Mouse (Mus musculus) neural tube, embryonic 13.5 days (tissue): ENCODE data around the gene Keap1. TPM values are rescaled to one million over a fixed set of nuclear protein-coding genes. Genes with fewer than 3 reads are reported as not detected.
"Not testable (repeated sequence)": the region's sequence is repeated elsewhere in the genome, so short reads cannot be mapped to it uniquely, and the experiment has no call there.

Source experiments
- ATAC-seq: fragments of 200-750 bp; cut with Nextera tagmentation; 2 replicates; pipeline ENCODE4 v1.8.0; 2017; ENCODE audit warnings: low read depth, mild to moderate bottlenecking, moderate TSS enrichment, moderate library complexity
- H3K27ac ChIP-seq: fragments of 300-500 bp; sonication (generic); replicated peaks from 2 replicates; pipeline ENCODE4 v1.5.1; 2015; ENCODE audit warnings: moderate library complexity, mild to moderate bottlenecking, inconsistent platforms
- H3K27me3 ChIP-seq: fragments of 300-500 bp; sonication (generic); 2 replicates; pipeline ENCODE4 v1.6.1; 2015; ENCODE audit warnings: mild to moderate bottlenecking, inconsistent platforms
- H3K36me3 ChIP-seq: fragments of 300-500 bp; sonication (generic); 2 replicates; pipeline ENCODE4 v1.6.1; 2015; ENCODE audit warnings: mild to moderate bottlenecking, inconsistent platforms
- H3K4me1 ChIP-seq: fragments of 300-500 bp; sonication (generic); replicated peaks from 2 replicates; pipeline ENCODE4 v1.6.1; 2015; ENCODE audit warnings: inconsistent platforms
- H3K4me2 ChIP-seq: fragments of 300-500 bp; sonication (generic); 2 replicates; pipeline ENCODE4 v1.6.1; 2015; ENCODE audit warnings: inconsistent platforms, mild to moderate bottlenecking, moderate library complexity
- H3K4me3 ChIP-seq: fragments of 300-500 bp; sonication (generic); 2 replicates; pipeline ENCODE4 v1.5.1; 2015; ENCODE audit warnings: mild to moderate bottlenecking, inconsistent platforms
- H3K9ac ChIP-seq: fragments of 300-500 bp; sonication (generic); 2 replicates; pipeline ENCODE4 v1.6.1; 2015; ENCODE audit warnings: moderate library complexity, mild to moderate bottlenecking, inconsistent platforms
- H3K9me3 ChIP-seq: fragments of 300-500 bp; sonication (generic); 2 replicates; pipeline ENCODE4 v1.6.1; 2016; ENCODE audit warnings: inconsistent platforms
- WGBS: fragments of 180-500 bp; shearing (Covaris S2); methylation state at CpG from one replicate; pipeline ENCODE4 v1.1.7; 2015; 5-methylcytosine and 5-hydroxymethylcytosine counted together
- polyA plus RNA-seq: library from polyadenylated mRNA; unstranded; fragments of >200 nt; fragmentation: Nextera tagmentation; extraction: Ambion mirVana; gene quantifications from 2 replicates; pipeline ENCODE4 v1.2.1, GENCODE M21; 2015

Keap1 gene
- polyA plus RNA-seq, 1 experiment from 2014 or later = 60.9 TPM

- H3K27me3 ChIP-seq, H3K36me3 ChIP-seq, H3K9me3 ChIP-seq, H3K4me2 ChIP-seq, H3K9ac ChIP-seq, H3K27ac ChIP-seq, H3K4me3 ChIP-seq, ATAC-seq: not testable (repeated sequence)
- 95% methylated on average over 2 of the region's 2 CpGs for WGBS
- peaks cover 23% of the 10 kb centered on the region for H3K4me1 ChIP-seq
Measured at GRCm38 (mm10) chr9:21223490-21223889, 15.7 kb downstream of the Keap1 start.

DNA sequence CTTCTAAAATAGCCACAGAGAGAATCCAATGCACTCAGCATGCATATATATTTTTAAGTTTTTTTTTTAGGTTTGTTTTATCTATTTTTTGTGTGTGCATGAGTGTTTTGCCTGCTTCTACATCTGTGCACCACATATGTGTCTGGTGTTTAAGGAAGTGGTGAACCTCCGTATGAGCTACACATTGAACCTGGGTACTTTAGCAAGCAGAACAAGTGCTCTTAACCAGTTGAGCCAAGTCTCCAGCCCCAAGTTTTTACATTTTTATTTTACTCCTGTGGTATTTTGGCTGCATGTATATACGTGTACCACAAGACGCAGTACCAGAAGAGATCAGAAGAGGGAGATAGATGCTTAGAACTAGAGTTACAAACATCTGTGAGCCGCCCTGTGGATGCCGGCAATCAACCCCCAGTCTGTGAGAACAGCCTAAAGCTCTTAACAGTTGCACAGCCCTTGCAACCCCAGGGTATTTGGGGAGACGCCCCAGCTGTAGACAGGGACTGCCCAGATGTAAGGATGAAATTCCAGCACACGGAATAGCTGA is 17.7 kb downstream of the Keap1 start:
- H3K4me1 ChIP-seq = peaks cover 15% of the 10 kb centered on the region
- no peak overlapping the region for H3K9ac ChIP-seq

DNA sequence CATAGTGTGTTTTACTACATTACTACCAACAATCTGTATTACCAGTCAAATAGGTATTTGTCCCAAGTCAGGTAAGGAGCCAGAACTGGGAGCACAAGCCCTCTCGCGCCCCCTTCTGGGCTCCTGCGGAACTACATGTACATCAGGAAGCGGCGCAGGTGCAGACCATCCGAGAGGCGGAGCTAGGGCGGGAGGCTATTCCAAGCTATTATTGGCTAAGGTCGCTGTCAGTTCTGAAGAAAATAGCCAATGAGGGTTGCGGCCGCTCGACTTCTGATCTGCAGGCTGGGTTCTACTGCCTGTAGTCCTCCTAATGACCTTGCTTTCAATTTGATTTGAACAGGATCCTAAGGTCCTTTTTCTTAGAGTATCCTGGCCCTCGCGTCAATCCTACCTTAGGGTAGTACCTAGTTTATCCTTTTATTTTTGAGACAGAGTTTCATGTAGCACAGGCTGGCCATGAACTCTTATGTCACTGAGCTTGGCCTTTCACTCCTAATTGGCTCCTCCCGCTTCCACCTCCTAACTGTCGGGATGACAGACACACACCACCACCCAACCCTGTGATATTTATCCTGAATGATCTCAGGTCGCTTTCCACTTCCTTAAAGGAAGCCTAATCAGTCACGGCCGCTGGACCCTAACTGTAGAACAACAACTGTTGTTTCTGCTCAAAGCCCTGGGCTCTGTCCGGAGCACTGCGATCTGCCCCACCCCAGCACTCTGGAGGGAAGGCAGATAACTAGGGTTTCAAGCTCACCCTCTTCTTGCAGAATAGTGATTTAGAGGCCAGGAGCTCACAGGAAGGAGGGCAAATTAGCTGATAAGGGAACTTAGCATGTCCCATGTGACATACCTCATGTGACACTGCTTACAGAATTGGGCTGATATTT is 18.4 kb downstream of the Keap1 start:
- Histone ChIP-seq H3K27ac (no peak overlapping the region), H3K27me3 (no peaks in the 10 kb centered on the region), H3K9me3 (no peaks in the 10 kb centered on the region), H3K4me1 (peaks cover 20% of the 10 kb centered on the region), H3K4me3 (peak overlapping the region; percentile 15), H3K9ac (no peak overlapping the region), H3K4me2 (peak overlapping the region; percentile 48), H3K36me3 (no peaks in the 10 kb centered on the region)
- 15% methylated on average over 21 of the region's 21 CpGs for WGBS
- ATAC-seq = peak; percentile 86

More for the DNA sequence above, 17.7 kb downstream of the Keap1 start:
- no peaks in the 10 kb centered on the region for H3K9me3 ChIP-seq
- no peak for ATAC-seq
- no peaks in the 10 kb centered on the region for H3K27me3 ChIP-seq
- 20% methylated on average over 7 of the region's 7 CpGs for WGBS
- H3K27ac ChIP-seq = no peak overlapping the region
- no peak overlapping the region for H3K4me3 ChIP-seq
- H3K36me3 ChIP-seq = no peaks in the 10 kb centered on the region
- 0 out of 2 replicates have a peak overlapping the region, but pooled peaks have one; percentile 48 for H3K4me2 ChIP-seq

- no peak overlapping the region for H3K4me3 ChIP-seq
- WGBS = 52% methylated on average over 3 of the region's 3 CpGs
- H3K36me3 ChIP-seq = no peaks in the 10 kb centered on the region
- H3K4me2 ChIP-seq = no peak overlapping the region
- no peaks in the 10 kb centered on the region for H3K27me3 ChIP-seq
- no peaks in the 10 kb centered on the region for H3K9me3 ChIP-seq
- H3K9ac ChIP-seq = no peak overlapping the region
- no peak for ATAC-seq
- H3K4me1 ChIP-seq = peaks cover 14% of the 10 kb centered on the region
- H3K27ac ChIP-seq = no peak overlapping the region
Measured at GRCm38 (mm10) chr9:21219820-21220219, 19.3 kb downstream of the Keap1 start.

DNA sequence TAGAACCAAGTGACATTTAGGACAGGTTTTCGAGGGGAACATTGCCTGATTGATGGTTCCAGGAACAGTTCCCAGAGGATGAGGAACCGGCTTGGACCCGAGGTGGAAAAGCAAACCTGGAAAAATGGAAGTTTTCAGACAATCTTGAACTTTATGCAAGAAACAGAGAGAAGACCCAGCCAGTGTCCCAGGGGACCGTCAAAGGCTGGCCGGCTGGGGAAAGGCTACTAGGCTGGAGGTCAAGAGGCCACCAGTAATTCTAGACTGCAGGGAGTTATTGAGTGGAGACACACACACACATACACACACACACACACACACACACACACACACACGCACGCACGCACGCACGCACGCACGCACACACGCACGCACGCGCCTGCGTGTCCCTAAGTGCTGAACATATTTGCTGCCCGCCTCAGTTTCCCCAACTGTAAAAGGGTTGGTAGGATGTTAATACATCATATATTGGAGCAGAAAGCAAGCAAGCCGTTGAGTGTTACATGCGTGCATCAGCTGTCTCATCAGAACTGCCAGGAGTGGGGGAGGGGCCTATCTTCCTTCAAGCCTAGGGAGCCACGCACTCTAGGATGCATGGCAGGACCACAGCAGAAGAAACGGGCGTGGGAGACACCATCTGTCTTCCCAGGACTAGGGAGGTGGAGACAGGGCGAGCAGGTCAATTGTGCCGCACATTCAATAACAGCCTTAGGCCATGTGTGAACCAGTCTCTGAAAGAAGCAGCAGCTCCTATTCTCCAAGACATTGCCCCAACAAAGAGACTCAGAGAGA is 22.9 kb downstream of the Keap1 start:
- Histone ChIP-seq H3K4me3 (no peak overlapping the region), H3K4me2 (0 out of 2 replicates have a peak overlapping the region, but pooled peaks have one; percentile 16), H3K9me3 (no peaks in the 10 kb centered on the region), H3K9ac (peak overlapping the region; percentile 34; the same call in 1 of the 2 replicates), H3K36me3 (peaks cover 8% of the 10 kb centered on the region), H3K27me3 (no peaks in the 10 kb centered on the region), H3K4me1 (peaks cover 14% of the 10 kb centered on the region), H3K27ac (0 out of 2 replicates have a peak overlapping the region, but pooled peaks have one; percentile 18)
- 60% methylated on average over 25 of the region's 25 CpGs for WGBS
- no peak for ATAC-seq

GRCm38 (mm10) chr9:21213617-21214190 is 25.5 kb downstream of the Keap1 start:
- no peaks in the 10 kb centered on the region for H3K27me3 ChIP-seq
- no peaks in the 10 kb centered on the region for H3K9me3 ChIP-seq
- H3K4me3 ChIP-seq = no peak overlapping the region
- H3K4me1 ChIP-seq = peaks cover 9% of the 10 kb centered on the region
- H3K4me2 ChIP-seq = no peak overlapping the region
- 42% methylated on average over 7 of the region's 7 CpGs for WGBS
- no peak; the same call in 1 of the 2 replicates for ATAC-seq
- H3K9ac ChIP-seq = no peak overlapping the region
- peaks cover 20% of the 10 kb centered on the region for H3K36me3 ChIP-seq
- no peak overlapping the region for H3K27ac ChIP-seq

DNA sequence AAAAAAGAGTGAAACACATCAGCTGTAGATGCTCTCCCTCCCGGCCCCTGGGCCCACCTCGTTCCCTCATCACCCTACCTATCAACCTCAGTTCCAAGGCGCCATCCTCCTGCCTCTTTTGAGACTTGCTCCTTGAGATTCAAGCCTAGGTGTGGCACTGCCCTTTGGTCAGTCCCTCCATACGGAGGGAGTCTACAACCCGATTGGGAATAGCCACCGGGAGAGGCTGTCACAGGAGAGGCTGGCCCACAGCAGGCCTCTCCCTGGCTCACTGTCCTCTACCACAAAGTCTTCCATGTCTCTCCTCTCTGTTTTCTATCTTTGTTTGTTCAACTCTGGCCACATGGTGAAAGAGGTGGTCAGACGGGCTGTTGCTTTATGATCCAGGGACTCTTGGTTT is 27.5 kb downstream of the Keap1 start:
- ATAC-seq = no peak
- Histone ChIP-seq H3K27me3 (no peaks in the 10 kb centered on the region), H3K4me1 (peaks cover 6% of the 10 kb centered on the region), H3K9ac (no peak overlapping the region), H3K27ac (no peak overlapping the region), H3K36me3 (peaks cover 38% of the 10 kb centered on the region), H3K4me3 (no peak overlapping the region), H3K9me3 (no peaks in the 10 kb centered on the region), H3K4me2 (no peak overlapping the region)
- WGBS = 77% methylated on average over 7 of the region's 7 CpGs

DNA sequence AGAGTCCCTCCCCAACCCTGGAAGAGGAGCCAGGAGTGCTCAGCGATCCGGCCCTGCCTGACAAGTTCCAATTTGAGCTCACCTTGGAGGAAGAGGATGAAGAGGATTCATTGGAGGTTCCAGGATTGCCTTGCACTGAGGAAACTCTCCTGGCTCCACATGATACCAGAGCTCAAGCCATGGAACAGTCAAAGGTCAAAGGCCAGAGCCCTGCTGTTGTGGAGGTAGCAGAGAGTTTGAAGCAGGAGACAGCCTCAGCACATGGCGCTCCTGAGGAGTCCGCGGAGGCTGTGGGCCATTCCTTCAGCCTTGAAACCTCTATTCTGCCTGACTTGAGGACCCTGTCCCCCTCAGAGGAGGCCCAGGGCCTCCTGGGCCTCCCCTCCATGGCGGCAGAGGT is 28.3 kb downstream of the Keap1 start:
- Histone ChIP-seq H3K27me3 (no peaks in the 10 kb centered on the region), H3K9me3 (no peaks in the 10 kb centered on the region), H3K9ac (no peak overlapping the region), H3K36me3 (peaks cover 46% of the 10 kb centered on the region), H3K4me1 (no peaks in the 10 kb centered on the region), H3K4me3 (no peak overlapping the region), H3K27ac (no peak overlapping the region), H3K4me2 (no peak overlapping the region)
- WGBS = 88% methylated on average over 6 of the region's 6 CpGs
- no peak for ATAC-seq

GRCm38 (mm10) chr9:21208626-21209025 is 30.5 kb downstream of the Keap1 start:
- no peak for ATAC-seq
- Histone ChIP-seq H3K4me1 (peaks cover 14% of the 10 kb centered on the region; the same call in 1 of the 2 replicates), H3K36me3 (peaks cover 57% of the 10 kb centered on the region), H3K9me3 (no peaks in the 10 kb centered on the region), H3K27ac (no peak overlapping the region), H3K27me3 (no peaks in the 10 kb centered on the region), H3K9ac (no peak overlapping the region), H3K4me3 (no peak overlapping the region), H3K4me2 (no peak overlapping the region)
- WGBS = 64% methylated on average over 2 of the region's 2 CpGs

DNA sequence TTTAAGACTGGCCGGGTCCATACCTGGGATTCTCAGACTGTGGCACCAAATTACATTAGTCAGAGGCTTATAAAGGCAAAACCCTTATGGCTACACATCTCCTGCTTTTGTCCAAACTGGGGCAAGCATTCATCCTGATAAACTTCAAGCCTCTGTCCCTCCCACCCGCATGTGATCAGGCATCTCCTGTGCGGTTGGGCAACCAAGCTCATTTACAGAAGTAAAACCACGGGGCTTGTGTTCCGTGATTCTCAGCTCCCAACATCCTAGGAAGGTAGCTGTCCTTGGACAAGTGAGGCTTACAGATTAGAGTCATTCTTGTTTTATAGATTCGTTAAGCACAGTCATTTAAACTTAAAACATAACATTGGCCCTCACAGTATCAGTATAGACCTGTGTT is 32.3 kb downstream of the Keap1 start:
- 92% methylated on average over 6 of the region's 6 CpGs for WGBS
- Histone ChIP-seq H3K27me3 (no peaks in the 10 kb centered on the region), H3K4me3 (no peak overlapping the region), H3K9me3 (no peaks in the 10 kb centered on the region), H3K4me2 (no peak overlapping the region), H3K27ac (no peak overlapping the region), H3K36me3 (peaks cover 65% of the 10 kb centered on the region), H3K9ac (no peak overlapping the region), H3K4me1 (peaks cover 14% of the 10 kb centered on the region; the same call in 1 of the 2 replicates)
- no peak for ATAC-seq

GRCm38 (mm10) chr9:21204528-21205272 is 34.5 kb downstream of the Keap1 start:
- H3K36me3 ChIP-seq = peaks cover 59% of the 10 kb centered on the region
- H3K4me1 ChIP-seq = peaks cover 14% of the 10 kb centered on the region; the same call in 1 of the 2 replicates
- WGBS = 2% methylated on average over 23 of the region's 23 CpGs
- H3K9ac ChIP-seq = peak overlapping the region; percentile 4; the same call in 1 of the 2 replicates
- peak; percentile 77 for ATAC-seq
- H3K9me3 ChIP-seq = no peaks in the 10 kb centered on the region
- H3K4me3 ChIP-seq = peak overlapping the region; percentile 32
- H3K4me2 ChIP-seq = peak overlapping the region; percentile 51
- H3K27me3 ChIP-seq = no peaks in the 10 kb centered on the region
- H3K27ac ChIP-seq = 0 out of 2 replicates have a peak overlapping the region, but pooled peaks have one; percentile 9
